Comparison of ENCODE assay signal across 17 mouse cellular contexts in genomic region chr12:107811231-107811630, GRCm38 (mm10).
"Had no signal": no experiment of that assay in that cellular context is flagged by ENCODE, and none has a peak within 500 bp of the region (broad histone marks: within the 10 kb centered on the region; RNA-seq: fewer than 3 reads in every experiment).

No protein-coding gene starts in this region.

- ATAC-seq: intestine, embryonic 16.5 days; lung, postnatal 0 days had no signal

- H3K27me3 ChIP-seq: limb, embryonic 13.5 days; liver, embryonic 15.5 days; neural tube, embryonic 12.5 days; stomach, embryonic 15.5 days had no signal

- H3K4me1 ChIP-seq: liver, embryonic 15.5 days; stomach, embryonic 15.5 days had no signal

- H3K36me3 ChIP-seq: limb, embryonic 13.5 days; liver, embryonic 15.5 days; midbrain, embryonic 10.5 days; neural tube, embryonic 12.5 days; stomach, embryonic 15.5 days had no signal

- DNase-seq: kidney, adult 2 months; kidney, postnatal 25 days; layer of hippocampus, adult 9-11 months; layer of hippocampus, postnatal 36 days; lung, adult 2 months; lung, postnatal 4 days; midbrain, embryonic 14.5 days; right cerebral cortex, postnatal 4 days; spleen, adult 18-20 months had no signal

- H3K9me3 ChIP-seq: limb, embryonic 13.5 days; liver, embryonic 15.5 days; midbrain, embryonic 10.5 days; neural tube, embryonic 12.5 days; stomach, embryonic 15.5 days had no signal

- H3K4me3 ChIP-seq: limb, embryonic 13.5 days; liver, embryonic 15.5 days; midbrain, embryonic 10.5 days; myocyte; neural tube, embryonic 12.5 days; stomach, embryonic 15.5 days had no signal

- H3K27ac ChIP-seq: limb, embryonic 13.5 days; liver, embryonic 15.5 days; midbrain, embryonic 10.5 days; neural tube, embryonic 12.5 days; stomach, embryonic 15.5 days had no signal
